In genomic region chr10:108376366-108376765, GRCm38 (mm10) we compare ENCODE assay signal across 23 mouse cellular contexts. TPM values are rescaled to one million over a fixed set of nuclear protein-coding genes. Genes with fewer than 3 reads are reported as not detected.
DNase-seq lines count a peak whose midpoint lies in the region; ATAC-seq and TF ChIP-seq lines count a peak whose summit lies in the region.
"Had no signal": no experiment of that assay in that cellular context is flagged by ENCODE, and none has a peak within 500 bp of the region (broad histone marks: within the 10 kb centered on the region; RNA-seq: fewer than 3 reads in every experiment).

No protein-coding gene starts in this region.

- no peak overlapping the region for H3K4me2 ChIP-seq in kidney, embryonic 16.5 days (replicated peaks; ENCODE audit: low read depth, low read length)
- no peak overlapping the region for H3K4me2 ChIP-seq in lung, postnatal 0 days (replicated peaks; ENCODE audit: low read depth, low read length)
- H3K4me2 ChIP-seq: embryonic facial prominence, embryonic 12.5 days; forebrain, embryonic 12.5 days had no signal

- ATAC-seq in kidney, embryonic 16.5 days (ENCODE audit: low FRiP score, low TSS enrichment): no peak
- peak; percentile 51 for ATAC-seq in lung, postnatal 0 days
- ATAC-seq: activated CD4-positive, CD25-positive, alpha-beta regulatory T cell, adult 4 months; forebrain, embryonic 14.5 days; forebrain, embryonic 16.5 days had no signal

- no peak for TF ChIP-seq EP300 in lung, postnatal 0 days (IDR thresholded peaks at IDR 0.05)

- H3K9ac ChIP-seq in kidney, embryonic 16.5 days (replicated peaks; ENCODE audit: low read length): no peak overlapping the region
- no peak overlapping the region for H3K9ac ChIP-seq in lung, postnatal 0 days (replicated peaks; ENCODE audit: low read depth)
- H3K9ac ChIP-seq: embryonic facial prominence, embryonic 12.5 days; forebrain, embryonic 12.5 days had no signal

- DNase-seq in kidney, adult 2 months: no peak
- peak; percentile 27 for DNase-seq in lung, postnatal 0 days (ENCODE audit: low spot score)
- no peak for DNase-seq in lung, postnatal 14 days
- peak; percentile 36 for DNase-seq in R1 (ENCODE audit: low read depth, low spot score)
- DNase-seq in yolk sac, embryonic 10.5 days (ENCODE audit: low spot score): no peak
- DNase-seq: adrenal gland, adult 8-10 months; adrenal gland, postnatal 14 days; adrenal gland, postnatal 36 days; cerebellum, adult 11-12 months; cerebellum, adult 2 months; cerebellum, adult 9-10 months; cerebellum, postnatal 10 days; cerebellum, postnatal 25 days had no signal

- H3K4me1 ChIP-seq in kidney, adult 2 months (ENCODE audit: control insufficient read depth, insufficient read depth, low read length): peaks cover 42% of the 10 kb centered on the region
- H3K4me1 ChIP-seq in kidney, embryonic 16.5 days (ENCODE audit: insufficient read depth, low read length): peaks cover 3% of the 10 kb centered on the region; the same call in 1 of the 2 replicates
- H3K4me1 ChIP-seq in lung, postnatal 0 days (ENCODE audit: insufficient read depth, low read depth, low read length): no peaks in the 10 kb centered on the region
- peaks cover 12% of the 10 kb centered on the region for H3K4me1 ChIP-seq in embryonic fibroblast, embryonic 13.5 days (ENCODE audit: control insufficient read depth, insufficient read depth, low read length)
- H3K4me1 ChIP-seq: embryonic facial prominence, embryonic 10.5 days; embryonic facial prominence, embryonic 12.5 days had no signal

- no peaks in the 10 kb centered on the region for H3K36me3 ChIP-seq in kidney, adult 2 months (ENCODE audit: control insufficient read depth, insufficient read depth, low read length)
- no peaks in the 10 kb centered on the region for H3K36me3 ChIP-seq in kidney, embryonic 16.5 days (ENCODE audit: insufficient read depth, low read length)
- H3K36me3 ChIP-seq in lung, postnatal 0 days (ENCODE audit: insufficient read depth, low read length): no peaks in the 10 kb centered on the region
- H3K36me3 ChIP-seq: embryonic facial prominence, embryonic 12.5 days; forebrain, embryonic 12.5 days had no signal

- no peak for TF ChIP-seq CTCF in kidney, adult 2 months (conservative IDR thresholded peaks at IDR 0.05; ENCODE audit: insufficient read depth, insufficient read length, low read depth, low read length)
- no peak for TF ChIP-seq CTCF in lung, postnatal 0 days (IDR thresholded peaks at IDR 0.05)
- TF ChIP-seq CTCF in embryonic fibroblast, embryonic 13.5 days (IDR thresholded peaks at IDR 0.05; ENCODE audit: borderline replicate concordance, insufficient read depth, low read length): no peak

- no peaks in the 10 kb centered on the region for H3K27me3 ChIP-seq in kidney, adult 2 months (replicated peaks; ENCODE audit: control insufficient read depth, insufficient read depth, low read length)
- H3K27me3 ChIP-seq in kidney, embryonic 16.5 days (ENCODE audit: insufficient read depth, low read length): no peaks in the 10 kb centered on the region
- H3K27me3 ChIP-seq in lung, postnatal 0 days (replicated peaks; ENCODE audit: insufficient read depth, low read length): no peaks in the 10 kb centered on the region
- H3K27me3 ChIP-seq: embryonic facial prominence, embryonic 12.5 days; forebrain, embryonic 12.5 days had no signal

- H3K9me3 ChIP-seq in kidney, embryonic 16.5 days (ENCODE audit: low read length): no peaks in the 10 kb centered on the region; the same call in 1 of the 2 replicates
- no peaks in the 10 kb centered on the region for H3K9me3 ChIP-seq in lung, postnatal 0 days (ENCODE audit: low read length)
- H3K9me3 ChIP-seq: embryonic facial prominence, embryonic 12.5 days; forebrain, embryonic 12.5 days had no signal

- 70% methylated on average over 4 of the region's 4 CpGs for WGBS in kidney, adult 2 months
- WGBS in kidney, embryonic 16.5 days: 80% methylated on average over 4 of the region's 4 CpGs
- 65% methylated on average over 4 of the region's 4 CpGs for WGBS in lung, postnatal 0 days

- no peak overlapping the region for H3K4me3 ChIP-seq in kidney, adult 2 months (ENCODE audit: insufficient read depth, low read depth, low read length)
- no peak overlapping the region for H3K4me3 ChIP-seq in kidney, embryonic 16.5 days (ENCODE audit: low read length)
- H3K4me3 ChIP-seq in lung, postnatal 0 days (ENCODE audit: low read depth, low read length): no peak overlapping the region
- H3K4me3 ChIP-seq in embryonic fibroblast, embryonic 13.5 days (ENCODE audit: insufficient read depth, low read length): no peak overlapping the region
- H3K4me3 ChIP-seq: embryonic facial prominence, embryonic 10.5 days; embryonic facial prominence, embryonic 12.5 days; erythroblast, embryonic 14.5 days; forebrain, embryonic 10.5 days; forebrain, embryonic 12.5 days had no signal

- H3K27ac ChIP-seq in kidney, adult 2 months (ENCODE audit: insufficient read depth, low read depth, low read length): peak overlapping the region; percentile 24; the same call in 1 of the 2 replicates
- H3K27ac ChIP-seq in kidney, embryonic 16.5 days (ENCODE audit: low read length): no peak overlapping the region
- H3K27ac ChIP-seq in lung, postnatal 0 days (ENCODE audit: low read length): no peak overlapping the region
- H3K27ac ChIP-seq in embryonic fibroblast, embryonic 13.5 days (ENCODE audit: insufficient read depth, low read length): peak overlapping the region; percentile 94
- H3K27ac ChIP-seq: embryonic facial prominence, embryonic 10.5 days; embryonic facial prominence, embryonic 12.5 days; forebrain, embryonic 10.5 days; forebrain, embryonic 12.5 days had no signal

- TF ChIP-seq POLR2A in kidney, adult 2 months (IDR thresholded peaks at IDR 0.05; ENCODE audit: low read depth, low read length): no peak
- TF ChIP-seq POLR2A in embryonic fibroblast, embryonic 13.5 days (IDR thresholded peaks at IDR 0.05; ENCODE audit: low read depth, low read length): no peak

RNA-seq across cellular contexts. Expression of gene Pawr, which starts 44.4 kb away (rescaled TPM):
- 17.9 and 19.0 TPM in 2 replicates for polyA plus RNA-seq in kidney, adult 2 months (2012; rRNA removed)
- 13.4 and 13.6 TPM in 2 replicates for polyA plus RNA-seq in kidney, embryonic 16.5 days (2015; fragmentation: Nextera tagmentation; extraction: Ambion mirVana)
- 15.3 and 19.6 TPM in 2 replicates for polyA plus RNA-seq in lung, postnatal 0 days (2015; fragmentation: Nextera tagmentation; extraction: Ambion mirVana)
- 46.2 and 51.2 TPM in 2 replicates for polyA plus RNA-seq in embryonic fibroblast, embryonic 13.5 days (2011; ENCODE audit: insufficient read length, low read depth, missing spikeins)
- polyA plus RNA-seq: activated CD4-positive, CD25-positive, alpha-beta regulatory T cell, adult 4 months had no signal

Comparison
In these comparisons a context has a peak if more than half of its experiments do, and no peak if none do; other contexts are left out.
1. DNase-seq: peak in lung, postnatal 0 days (single experiment) and R1 (single experiment); none in kidney, adult 2 months (single experiment), lung, postnatal 14 days (single experiment) and yolk sac, embryonic 10.5 days (single experiment).
2. H3K27ac ChIP-seq: peak in kidney, adult 2 months (single experiment) and embryonic fibroblast, embryonic 13.5 days (single experiment); none in kidney, embryonic 16.5 days (single experiment) and lung, postnatal 0 days (single experiment).